Mouse (Mus musculus): ENCODE data around the gene Numbl.
A peak's percentile ranks its signal among the peaks of the same experiment; 100 is the strongest.

Numbl gene

GRCm38 (mm10) chr7:27298033-27298610 lies 39.9 kb downstream of the Numbl start:
- DNase-seq = peak; percentile 91

GRCm38 (mm10) chr7:27298816-27299215 lies 40.6 kb downstream of the Numbl start:
- peak; percentile 79 for DNase-seq

DNA sequence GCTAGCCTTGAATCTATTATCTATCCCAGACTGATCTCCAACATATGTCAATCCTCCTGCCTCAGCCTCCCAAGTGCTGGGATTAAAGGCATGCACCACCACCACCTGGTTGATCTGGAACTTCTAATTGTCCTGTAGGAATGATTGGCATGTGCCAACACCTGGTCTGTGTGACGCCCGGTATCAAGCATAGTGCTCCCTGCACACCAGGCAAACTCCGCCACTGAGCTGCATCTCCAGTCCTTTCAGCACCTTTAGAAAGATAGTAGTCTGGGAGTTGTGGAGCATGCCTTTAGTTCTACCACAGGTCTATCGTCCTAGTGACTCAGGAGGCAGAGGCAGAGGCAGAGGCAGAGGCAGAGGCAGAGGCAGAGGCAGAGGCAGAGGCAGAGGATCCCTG lies 42.1 kb downstream of the Numbl start:
- DNase-seq = peak; percentile 87

- peak; percentile 89 for DNase-seq
Measured at GRCm38 (mm10) chr7:27300801-27301200, 42.6 kb downstream of the Numbl start.

GRCm38 (mm10) chr7:27302172-27302571 lies 43.9 kb downstream of the Numbl start:
- peak; percentile 97 for DNase-seq

GRCm38 (mm10) chr7:27305091-27305730 lies 47.0 kb downstream of the Numbl start:
- peak; percentile 93 for DNase-seq

GRCm38 (mm10) chr7:27306161-27307160 lies 48.2 kb downstream of the Numbl start:
- DNase-seq = peak; percentile 93

- DNase-seq = peak; percentile 87
Measured at GRCm38 (mm10) chr7:27307551-27307950, 49.3 kb downstream of the Numbl start.

GRCm38 (mm10) chr7:27308821-27309549 lies 50.8 kb downstream of the Numbl start:
- DNase-seq = peak; percentile 96

- DNase-seq = no peak
Measured at GRCm38 (mm10) chr7:27309832-27310231, 51.6 kb downstream of the Numbl start.

GRCm38 (mm10) chr7:27310306-27310705 lies 52.1 kb downstream of the Numbl start:
- DNase-seq = peak; percentile 97

GRCm38 (mm10) chr7:27310996-27311535 lies 52.8 kb downstream of the Numbl start:
- peak; percentile 91 for DNase-seq

GRCm38 (mm10) chr7:27311651-27312284 lies 53.5 kb downstream of the Numbl start:
- peak; percentile 85 for DNase-seq

GRCm38 (mm10) chr7:27314393-27314792 lies 56.2 kb downstream of the Numbl start:
- DNase-seq = no peak

DNA sequence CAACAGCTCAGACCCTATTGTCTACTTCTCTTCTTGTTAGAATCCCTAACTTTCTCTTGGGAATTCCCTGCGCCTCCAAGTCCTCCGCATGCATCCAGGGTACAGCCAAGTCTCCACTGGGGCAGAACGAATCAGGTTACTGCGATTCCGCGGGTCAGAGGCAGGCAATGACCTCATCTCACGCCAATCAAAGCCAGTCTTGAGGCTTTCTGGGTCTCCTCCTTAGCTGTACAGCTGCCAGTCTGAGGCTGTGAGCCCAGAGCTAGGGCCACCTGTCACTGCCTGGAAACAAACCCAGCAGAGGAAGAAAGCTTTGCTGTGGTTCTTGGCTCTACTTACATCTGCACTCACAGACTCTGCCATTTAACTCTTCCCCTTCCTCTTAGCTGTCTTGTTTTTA lies 57.7 kb downstream of the Numbl start:
- peak; percentile 99 for DNase-seq

DNA sequence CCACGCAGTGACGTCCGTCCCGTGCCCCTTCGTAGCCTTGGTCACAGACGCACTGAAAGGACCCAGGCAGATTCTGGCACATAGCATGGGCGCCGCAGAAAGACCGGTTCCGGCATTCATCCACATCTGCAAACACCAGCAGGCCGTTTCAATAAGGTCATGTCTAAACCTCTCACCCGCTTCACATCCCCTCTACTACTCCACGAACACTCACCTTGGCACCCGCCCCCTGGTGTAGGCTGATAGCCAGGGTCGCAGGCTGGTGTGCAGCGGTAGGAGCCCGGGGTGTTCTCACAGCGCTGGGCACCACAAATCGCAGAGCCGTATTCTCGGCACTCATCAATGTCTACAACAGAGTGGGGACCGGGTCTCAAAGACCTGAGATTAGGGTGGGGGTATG lies 61.2 kb downstream of the Numbl start:
- peak; percentile 91 for DNase-seq

- DNase-seq = peak; percentile 97
Measured at GRCm38 (mm10) chr7:27322291-27322690, 64.1 kb downstream of the Numbl start.

GRCm38 (mm10) chr7:27323001-27323400 lies 64.8 kb downstream of the Numbl start:
- peak; percentile 90 for DNase-seq

DNA sequence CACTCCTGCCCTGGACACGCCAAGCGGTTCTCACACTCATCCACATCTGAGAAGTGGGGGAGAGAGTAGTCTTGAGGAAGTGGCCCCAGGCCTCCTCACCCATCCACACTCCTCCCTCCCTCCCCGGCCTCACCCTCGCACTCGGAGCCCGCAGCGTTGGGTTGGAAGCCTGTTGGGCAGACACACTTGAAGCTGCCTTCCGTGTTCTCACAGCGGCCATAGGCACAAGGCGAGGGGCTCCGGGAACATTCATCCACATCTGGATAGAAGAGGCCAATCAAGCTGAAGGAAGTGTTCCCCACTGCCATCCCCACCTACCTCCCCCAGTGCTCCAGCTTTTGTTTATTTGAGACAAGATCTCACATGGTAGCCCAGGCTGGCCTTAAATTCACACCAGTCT lies 65.9 kb downstream of the Numbl start:
- DNase-seq = peak; percentile 93

- DNase-seq = peak; percentile 95
Measured at GRCm38 (mm10) chr7:27324928-27325327, 66.7 kb downstream of the Numbl start.

DNA sequence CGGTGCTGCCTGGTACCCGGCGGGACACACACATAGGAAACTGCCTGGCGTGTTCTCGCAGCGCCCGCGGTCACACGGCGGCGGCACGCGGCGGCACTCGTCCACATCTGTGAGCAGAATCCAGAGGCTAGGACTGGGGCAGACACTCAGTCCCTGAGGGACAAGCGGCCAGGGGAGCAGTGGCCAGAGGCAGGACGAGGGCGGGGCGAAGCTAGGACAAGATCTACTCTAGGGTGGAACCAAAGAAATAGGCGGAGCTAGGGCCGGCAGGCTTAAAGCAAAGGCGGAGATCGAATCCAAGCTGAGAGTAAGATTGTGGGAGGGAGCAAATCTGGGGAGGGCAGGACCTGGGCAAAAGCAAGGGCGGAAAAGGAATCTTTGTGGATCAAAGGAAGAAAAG lies 67.5 kb downstream of the Numbl start:
- DNase-seq = peak; percentile 99
